Mouse (Mus musculus): ENCODE measurements at regions not wholly inside any gene's neighbourhood (a gene's known extent, or its start where the extent isn't known, plus 50 kb on each side); places are given as distances from the start of the nearest gene placed in this dataset.

GRCm38 (mm10) chr15:51570631-51571030 is 2314.1 kb upstream of the Gm7489 start:
- H3K4me2 ChIP-seq (replicated peaks; ENCODE audit: low read depth, low read length): no peak overlapping the region
- H3K27ac ChIP-seq (ENCODE audit: low read depth, low read length): no peak overlapping the region
- no peak overlapping the region for H3K9ac ChIP-seq (ENCODE audit: low read depth, low read length)
- no peak overlapping the region for H3K4me3 ChIP-seq (ENCODE audit: low read length)
- H3K27me3 ChIP-seq (ENCODE audit: control insufficient read depth, insufficient read depth, low read length): no peaks in the 10 kb centered on the region
- H3K36me3 ChIP-seq (ENCODE audit: control insufficient read depth, insufficient read depth, low read length): no peaks in the 10 kb centered on the region
- H3K4me1 ChIP-seq (ENCODE audit: control insufficient read depth, insufficient read depth, low read length): no peaks in the 10 kb centered on the region
- 95% methylated on average over 1 of the region's 1 CpGs for WGBS
- H3K9me3 ChIP-seq (ENCODE audit: control insufficient read depth, low read length): no peaks in the 10 kb centered on the region
- no peak for ATAC-seq (ENCODE audit: low FRiP score, low TSS enrichment)

- H3K9me3 ChIP-seq (ENCODE audit: control insufficient read depth, low read length): no peaks in the 10 kb centered on the region
- no peaks in the 10 kb centered on the region for H3K36me3 ChIP-seq (ENCODE audit: control insufficient read depth, insufficient read depth, low read length)
- no peaks in the 10 kb centered on the region for H3K4me1 ChIP-seq (ENCODE audit: control insufficient read depth, insufficient read depth, low read length)
- no peak overlapping the region for H3K27ac ChIP-seq (ENCODE audit: low read depth, low read length)
- no peak overlapping the region for H3K4me2 ChIP-seq (replicated peaks; ENCODE audit: low read depth, low read length)
- H3K27me3 ChIP-seq (ENCODE audit: control insufficient read depth, insufficient read depth, low read length): no peaks in the 10 kb centered on the region
- H3K4me3 ChIP-seq (ENCODE audit: low read length): no peak overlapping the region
- WGBS: 82% methylated on average over 8 of the region's 8 CpGs
- ATAC-seq (ENCODE audit: low FRiP score, low TSS enrichment): no peak
- no peak overlapping the region for H3K9ac ChIP-seq (ENCODE audit: low read depth, low read length)
These were observed 2310.1 kb upstream of the Gm7489 start for GRCm38 (mm10) chr15:51574538-51575105.

- Histone ChIP-seq H3K4me2 (replicated peaks; ENCODE audit: low read depth, low read length) (no peak overlapping the region), H3K9me3 (ENCODE audit: control insufficient read depth, low read length) (no peaks in the 10 kb centered on the region), H3K36me3 (ENCODE audit: control insufficient read depth, insufficient read depth, low read length) (no peaks in the 10 kb centered on the region), H3K4me1 (ENCODE audit: control insufficient read depth, insufficient read depth, low read length) (no peaks in the 10 kb centered on the region), H3K27ac (ENCODE audit: low read depth, low read length) (no peak overlapping the region), H3K27me3 (ENCODE audit: control insufficient read depth, insufficient read depth, low read length) (no peaks in the 10 kb centered on the region), H3K4me3 (ENCODE audit: low read length) (no peak overlapping the region), H3K9ac (ENCODE audit: low read depth, low read length) (no peak overlapping the region)
- WGBS: 66% methylated on average over 1 of the region's 1 CpGs
- no peak for ATAC-seq (ENCODE audit: low FRiP score, low TSS enrichment)
These were observed 2301.1 kb upstream of the Gm7489 start for GRCm38 (mm10) chr15:51583636-51584035.

- no peak overlapping the region for H3K9ac ChIP-seq (ENCODE audit: low read depth, low read length)
- no peak overlapping the region for H3K4me3 ChIP-seq (ENCODE audit: low read length)
- no peak overlapping the region for H3K4me2 ChIP-seq (replicated peaks; ENCODE audit: low read depth, low read length)
- no peak overlapping the region for H3K27ac ChIP-seq (ENCODE audit: low read depth, low read length)
- no peaks in the 10 kb centered on the region for H3K27me3 ChIP-seq (ENCODE audit: control insufficient read depth, insufficient read depth, low read length)
- 92% methylated on average over 5 of the region's 5 CpGs for WGBS
- no peak for ATAC-seq (ENCODE audit: low FRiP score, low TSS enrichment)
- H3K9me3 ChIP-seq (ENCODE audit: control insufficient read depth, low read length): no peaks in the 10 kb centered on the region
- H3K36me3 ChIP-seq (ENCODE audit: control insufficient read depth, insufficient read depth, low read length): no peaks in the 10 kb centered on the region
- no peaks in the 10 kb centered on the region for H3K4me1 ChIP-seq (ENCODE audit: control insufficient read depth, insufficient read depth, low read length)
These were observed 2298.6 kb upstream of the Gm7489 start for GRCm38 (mm10) chr15:51586146-51586545.

GRCm38 (mm10) chr15:51591406-51592068 is 2293.2 kb upstream of the Gm7489 start:
- Histone ChIP-seq H3K27me3 (ENCODE audit: control insufficient read depth, insufficient read depth, low read length) (no peaks in the 10 kb centered on the region), H3K4me2 (replicated peaks; ENCODE audit: low read depth, low read length) (no peak overlapping the region), H3K27ac (ENCODE audit: low read depth, low read length) (no peak overlapping the region), H3K9ac (ENCODE audit: low read depth, low read length) (no peak overlapping the region), H3K4me3 (ENCODE audit: low read length) (no peak overlapping the region), H3K36me3 (ENCODE audit: control insufficient read depth, insufficient read depth, low read length) (no peaks in the 10 kb centered on the region), H3K9me3 (ENCODE audit: control insufficient read depth, low read length) (no peaks in the 10 kb centered on the region), H3K4me1 (ENCODE audit: control insufficient read depth, insufficient read depth, low read length) (no peaks in the 10 kb centered on the region)
- WGBS: 63% methylated on average over 17 of the region's 17 CpGs
- ATAC-seq (ENCODE audit: low FRiP score, low TSS enrichment): no peak

GRCm38 (mm10) chr15:51592069-51592435 is 2292.7 kb upstream of the Gm7489 start:
- 0 out of 2 replicates have a peak, but pooled peaks have one; percentile 58 for ATAC-seq (ENCODE audit: low FRiP score, low TSS enrichment)
- H3K36me3 ChIP-seq (ENCODE audit: control insufficient read depth, insufficient read depth, low read length): no peaks in the 10 kb centered on the region
- H3K27me3 ChIP-seq (ENCODE audit: control insufficient read depth, insufficient read depth, low read length): no peaks in the 10 kb centered on the region
- H3K4me2 ChIP-seq (replicated peaks; ENCODE audit: low read depth, low read length): no peak overlapping the region
- H3K27ac ChIP-seq (ENCODE audit: low read depth, low read length): no peak overlapping the region
- no peaks in the 10 kb centered on the region for H3K4me1 ChIP-seq (ENCODE audit: control insufficient read depth, insufficient read depth, low read length)
- no peak overlapping the region for H3K9ac ChIP-seq (ENCODE audit: low read depth, low read length)
- H3K4me3 ChIP-seq (ENCODE audit: low read length): no peak overlapping the region
- 54% methylated on average over 9 of the region's 9 CpGs for WGBS
- no peaks in the 10 kb centered on the region for H3K9me3 ChIP-seq (ENCODE audit: control insufficient read depth, low read length)

GRCm38 (mm10) chr15:51592511-51593498 is 2291.9 kb upstream of the Gm7489 start:
- Histone ChIP-seq H3K36me3 (ENCODE audit: control insufficient read depth, insufficient read depth, low read length) (no peaks in the 10 kb centered on the region), H3K4me3 (ENCODE audit: low read length) (no peak overlapping the region), H3K4me2 (replicated peaks; ENCODE audit: low read depth, low read length) (no peak overlapping the region), H3K9me3 (ENCODE audit: control insufficient read depth, low read length) (no peaks in the 10 kb centered on the region), H3K27ac (ENCODE audit: low read depth, low read length) (no peak overlapping the region), H3K4me1 (ENCODE audit: control insufficient read depth, insufficient read depth, low read length) (no peaks in the 10 kb centered on the region), H3K27me3 (ENCODE audit: control insufficient read depth, insufficient read depth, low read length) (no peaks in the 10 kb centered on the region), H3K9ac (ENCODE audit: low read depth, low read length) (no peak overlapping the region)
- whole genome bisulfite sequencing: 79% methylated on average over 13 of the region's 13 CpGs
- no peak for ATAC-seq (ENCODE audit: low FRiP score, low TSS enrichment)

GRCm38 (mm10) chr15:51594060-51594459 is 2290.6 kb upstream of the Gm7489 start:
- no peak overlapping the region for H3K27ac ChIP-seq (ENCODE audit: low read depth, low read length)
- WGBS: 16% methylated on average over 5 of the region's 5 CpGs
- H3K9me3 ChIP-seq (ENCODE audit: control insufficient read depth, low read length): no peaks in the 10 kb centered on the region
- ATAC-seq (ENCODE audit: low FRiP score, low TSS enrichment): peak; percentile 74
- no peaks in the 10 kb centered on the region for H3K4me1 ChIP-seq (ENCODE audit: control insufficient read depth, insufficient read depth, low read length)
- H3K27me3 ChIP-seq (ENCODE audit: control insufficient read depth, insufficient read depth, low read length): no peaks in the 10 kb centered on the region
- H3K4me3 ChIP-seq (ENCODE audit: low read length): no peak overlapping the region
- no peak overlapping the region for H3K9ac ChIP-seq (ENCODE audit: low read depth, low read length)
- H3K36me3 ChIP-seq (ENCODE audit: control insufficient read depth, insufficient read depth, low read length): no peaks in the 10 kb centered on the region
- no peak overlapping the region for H3K4me2 ChIP-seq (replicated peaks; ENCODE audit: low read depth, low read length)

GRCm38 (mm10) chr15:51595655-51596054 is 2289.1 kb upstream of the Gm7489 start:
- ATAC-seq (ENCODE audit: low FRiP score, low TSS enrichment): no peak
- Histone ChIP-seq H3K27me3 (ENCODE audit: control insufficient read depth, insufficient read depth, low read length) (no peaks in the 10 kb centered on the region), H3K36me3 (ENCODE audit: control insufficient read depth, insufficient read depth, low read length) (no peaks in the 10 kb centered on the region), H3K9me3 (ENCODE audit: control insufficient read depth, low read length) (no peaks in the 10 kb centered on the region), H3K27ac (ENCODE audit: low read depth, low read length) (no peak overlapping the region), H3K4me1 (ENCODE audit: control insufficient read depth, insufficient read depth, low read length) (no peaks in the 10 kb centered on the region), H3K9ac (ENCODE audit: low read depth, low read length) (no peak overlapping the region), H3K4me2 (replicated peaks; ENCODE audit: low read depth, low read length) (no peak overlapping the region), H3K4me3 (ENCODE audit: low read length) (no peak overlapping the region)
- 92% methylated on average over 1 of the region's 1 CpGs for WGBS

Data from kidney, embryonic 14.5 days (tissue).